Mouse (Mus musculus) mammary gland, adult 2 months (tissue): ENCODE results near the gene Chn2. TPM values are rescaled to one million over a fixed set of nuclear protein-coding genes. Genes with fewer than 3 reads are reported as not detected.

ENCODE experiments used
- polyA plus RNA-seq: library from polyadenylated mRNA; depleted of rRNA; stranded (reverse); fragments of >200 nt; gene quantifications from 2 replicates; pipeline ENCODE4 v1.2.3, GENCODE M21; 2012; ENCODE audit warnings: low replicate concordance; rRNA removed

The Chn2 gene
- polyA plus RNA-seq = 4.9 and 6.5 TPM in 2 replicates

DNA sequence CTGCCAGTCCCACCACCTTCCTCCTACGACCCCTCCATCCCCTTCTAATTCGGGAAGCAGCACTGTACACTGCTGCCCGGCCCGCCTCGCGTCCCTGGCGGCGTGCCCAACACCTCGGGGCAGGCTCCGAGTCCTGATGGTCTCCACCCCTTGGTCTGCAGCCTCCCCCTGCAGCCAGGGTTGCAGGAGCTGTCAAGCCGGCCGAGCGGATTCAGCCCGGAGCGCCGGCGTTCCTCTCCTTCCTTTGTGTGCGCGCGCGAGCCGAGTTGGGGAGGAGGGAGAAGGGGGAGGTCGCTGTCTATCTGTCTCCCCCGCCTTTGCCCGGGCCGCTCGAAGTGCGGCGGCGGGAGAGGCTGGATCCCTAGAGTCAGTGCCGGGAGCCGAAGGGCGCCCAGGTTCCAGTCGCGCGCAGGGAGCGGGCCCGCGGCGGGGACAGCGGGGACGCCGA lies at the start of gene Chn2:
Gene Chn2 (plus strand): TSS at position 198 of the 448 bp plus-strand sequence.

DNA sequence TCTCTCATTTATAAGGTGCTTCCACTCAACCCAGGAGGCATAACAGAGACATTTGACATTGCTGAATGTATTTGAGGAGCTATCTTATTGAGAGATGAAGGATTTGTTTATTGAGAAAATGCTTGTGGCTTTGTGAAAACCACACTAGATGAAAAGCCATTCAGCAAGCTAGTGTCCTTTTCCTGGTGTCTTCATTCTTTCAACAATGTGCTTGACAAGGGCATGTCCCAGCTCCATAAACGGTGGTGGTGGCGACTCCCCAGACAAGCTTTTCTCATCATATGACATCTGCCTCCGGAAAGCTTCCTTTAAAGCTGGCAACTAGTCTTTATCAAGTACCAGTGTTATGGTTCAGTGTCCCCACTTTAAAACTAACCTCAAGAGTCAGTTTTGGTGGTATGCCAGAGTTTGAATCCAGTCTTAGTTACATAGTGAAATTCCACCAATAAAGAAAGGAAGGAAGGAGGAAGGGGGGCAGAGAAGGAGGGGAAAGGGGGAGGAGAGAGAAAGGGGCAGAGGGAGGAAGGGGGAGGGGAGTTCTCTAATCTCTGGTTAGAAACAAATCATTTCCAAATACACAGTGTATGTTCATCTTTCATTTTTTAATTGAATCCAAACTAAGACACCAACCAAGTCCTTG lies 286.0 kb downstream of the Chn2 start, which contains the start of gene Prr15:
Gene Prr15 (plus strand): TSS at position 590 of the 640 bp plus-strand sequence.

Other genes starting within 250 kb of the Chn2 start
- 15.9 and 29.3 TPM in 2 replicates for gene Tril, start 218.7 kb upstream of the Chn2 start, polyA plus RNA-seq
- 0.07 TPM in 1 of 2 replicates, not detected in the other for gene Cpvl, start 60.9 kb upstream of the Chn2 start, polyA plus RNA-seq